Mouse (Mus musculus) layer of hippocampus, adult 6 months (tissue): Measurements from ENCODE around the gene Csl. TPM values are rescaled to one million over a fixed set of nuclear protein-coding genes. Genes with fewer than 3 reads are reported as not detected.

ENCODE experiments used
- long read RNA-seq, 2 experiments: library from polyadenylated mRNA; unstranded; transcript quantifications; one replicate each; pipeline ENCODE4 v2.0.0; 2019 to 2020
- polyA plus RNA-seq: library from polyadenylated mRNA; unstranded; fragments of <200 nt; fragmentation: Nextera tagmentation; gene quantifications from 2 replicates; pipeline ENCODE4 v1.2.3, GENCODE M21; 2021

Csl gene
- 0.06 TPM in 1 of 2 replicates, not detected in the other for polyA plus RNA-seq
- long read RNA-seq, experiment 1: 0 reads
- long read RNA-seq, experiment 2: 0 reads

GRCm38 (mm10) chr10:99759558-99759957 lies at the start of gene Csl:
TSS of gene Csl (minus strand) at chr10:99759658.

